Mouse (Mus musculus) hindbrain, embryonic 12.5 days (tissue): ENCODE results near the gene Cfap45. TPM values are rescaled to one million over a fixed set of nuclear protein-coding genes. Genes with fewer than 3 reads are reported as not detected.

Experiments
- ATAC-seq: fragments of 200-750 bp; cut with Nextera tagmentation; 2 replicates; pipeline ENCODE4 v1.8.0; 2017; ENCODE audit warnings: moderate TSS enrichment; ENCODE audit not compliant: low FRiP score
- H3K27ac ChIP-seq: fragments of 300-500 bp; sonication (generic); 2 replicates; pipeline ENCODE4 v1.5.1; 2016; ENCODE audit warnings: mild to moderate bottlenecking
- H3K27me3 ChIP-seq: fragments of 300-500 bp; sonication (generic); 2 replicates; pipeline ENCODE4 v1.6.1; 2016; ENCODE audit warnings: mild to moderate bottlenecking
- H3K36me3 ChIP-seq: fragments of 300-500 bp; sonication (generic); 2 replicates; pipeline ENCODE4 v1.6.1; 2016; ENCODE audit warnings: mild to moderate bottlenecking
- H3K4me1 ChIP-seq: fragments of 300-500 bp; sonication (generic); 2 replicates; pipeline ENCODE4 v1.6.1; 2016
- H3K4me2 ChIP-seq: fragments of 300-500 bp; sonication (generic); replicated peaks from 2 replicates; pipeline ENCODE4 v1.6.1; 2016; ENCODE audit warnings: mild to moderate bottlenecking
- H3K4me3 ChIP-seq: fragments of 300-500 bp; sonication (generic); 2 replicates; pipeline ENCODE4 v1.5.1; 2016; ENCODE audit warnings: mild to moderate bottlenecking
- H3K9ac ChIP-seq: fragments of 300-500 bp; sonication (generic); 2 replicates; pipeline ENCODE4 v1.6.1; 2016; ENCODE audit warnings: mild to moderate bottlenecking, moderate library complexity
- H3K9me3 ChIP-seq: fragments of 300-500 bp; sonication (generic); replicated peaks from 2 replicates; pipeline ENCODE4 v1.6.1; 2016; ENCODE audit warnings: mild to moderate bottlenecking
- WGBS: fragments of 180-500 bp; shearing (Covaris S2); methylation state at CpG from one replicate; pipeline ENCODE4 v1.1.7; 2016; 5-methylcytosine and 5-hydroxymethylcytosine counted together
- polyA plus RNA-seq: library from polyadenylated mRNA; unstranded; fragments of >200 nt; fragmentation: Nextera tagmentation; extraction: Ambion mirVana; gene quantifications from 2 replicates; pipeline ENCODE4 v1.2.1, GENCODE M21; 2016

Gene Cfap45
- polyA plus RNA-seq, 1 experiment from 2014 or later: 3.3 TPM

DNA sequence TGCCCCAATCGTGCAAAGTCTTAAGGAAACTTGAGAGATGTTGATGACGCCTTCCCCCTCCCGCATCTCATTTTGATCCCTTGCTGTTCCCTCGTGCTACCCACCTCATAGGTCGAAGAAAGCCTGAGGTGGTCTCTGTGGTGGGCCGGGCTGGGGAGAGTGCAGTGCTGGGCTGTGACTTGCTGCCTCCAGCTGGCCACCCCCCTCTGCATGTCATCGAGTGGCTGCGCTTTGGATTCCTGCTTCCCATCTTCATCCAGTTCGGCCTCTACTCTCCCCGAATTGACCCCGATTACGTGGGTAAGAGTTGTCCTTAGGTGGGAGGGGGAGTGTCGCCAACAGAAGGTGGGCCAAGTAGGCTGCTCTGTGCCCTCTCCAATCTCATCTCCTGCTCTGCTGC lies 35.9 kb upstream of the Cfap45 start:
- ATAC-seq: no peak
- Histone ChIP-seq H3K36me3 (peaks cover 17% of the 10 kb centered on the region), H3K4me3 (peak overlapping the region; percentile 71), H3K4me2 (peak overlapping the region; percentile 79), H3K9me3 (no peaks in the 10 kb centered on the region), H3K4me1 (peaks cover 51% of the 10 kb centered on the region), H3K9ac (peak overlapping the region; percentile 80), H3K27ac (peak overlapping the region; percentile 40), H3K27me3 (no peaks in the 10 kb centered on the region; the same call in 1 of the 2 replicates)
- 56% methylated on average over 13 of the region's 13 CpGs for WGBS

- H3K4me1 ChIP-seq: peaks cover 57% of the 10 kb centered on the region
- peaks cover 21% of the 10 kb centered on the region for H3K36me3 ChIP-seq
- peak overlapping the region; percentile 79 for H3K4me2 ChIP-seq
- ATAC-seq: no peak
- H3K27ac ChIP-seq: peak overlapping the region; percentile 31; the same call in 1 of the 2 replicates
- H3K9me3 ChIP-seq: no peaks in the 10 kb centered on the region
- no peaks in the 10 kb centered on the region; the same call in 1 of the 2 replicates for H3K27me3 ChIP-seq
- peak overlapping the region; percentile 80; the same call in 1 of the 2 replicates for H3K9ac ChIP-seq
- 27% methylated on average over 6 of the region's 6 CpGs for WGBS
- peak overlapping the region; percentile 71 for H3K4me3 ChIP-seq
Observed at GRCm38 (mm10) chr1:172485821-172486220, 34.8 kb upstream of the Cfap45 start.

DNA sequence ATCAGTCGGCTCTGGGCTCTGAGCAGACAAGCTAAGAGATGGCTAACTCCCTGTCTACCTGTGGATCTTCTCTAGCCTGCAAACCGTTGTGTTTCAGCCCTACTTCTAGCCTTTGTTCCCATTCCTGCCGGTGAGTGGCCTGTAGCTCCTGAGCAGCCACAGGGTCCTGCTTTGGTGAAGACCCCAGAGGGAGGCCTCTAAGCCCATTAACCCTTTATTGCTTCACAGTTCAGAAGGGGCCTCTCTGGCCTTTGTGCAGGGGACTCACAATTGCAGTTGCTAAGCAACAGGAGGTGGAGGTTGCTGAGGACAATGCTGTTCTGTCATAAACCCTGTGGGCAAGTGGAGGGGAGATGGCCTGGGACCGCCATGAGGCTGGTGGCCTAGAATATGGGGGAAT lies 34.4 kb upstream of the Cfap45 start:
- peak overlapping the region; percentile 79 for H3K4me2 ChIP-seq
- no peak for ATAC-seq
- WGBS: 14% methylated on average over 4 of the region's 4 CpGs
- H3K9me3 ChIP-seq: no peaks in the 10 kb centered on the region
- H3K9ac ChIP-seq: peak overlapping the region; percentile 80; the same call in 1 of the 2 replicates
- peaks cover 25% of the 10 kb centered on the region for H3K36me3 ChIP-seq
- H3K4me1 ChIP-seq: peaks cover 57% of the 10 kb centered on the region
- H3K27ac ChIP-seq: peak overlapping the region; percentile 31; the same call in 1 of the 2 replicates
- H3K27me3 ChIP-seq: no peaks in the 10 kb centered on the region
- peak overlapping the region; percentile 71 for H3K4me3 ChIP-seq

- no peaks in the 10 kb centered on the region for H3K9me3 ChIP-seq
- ATAC-seq: no peak
- 34% methylated on average over 5 of the region's 5 CpGs for WGBS
- H3K4me3 ChIP-seq: peak overlapping the region; percentile 71; the same call in 1 of the 2 replicates
- peaks cover 29% of the 10 kb centered on the region for H3K36me3 ChIP-seq
- H3K4me1 ChIP-seq: peaks cover 57% of the 10 kb centered on the region
- peak overlapping the region; percentile 79 for H3K4me2 ChIP-seq
- no peaks in the 10 kb centered on the region for H3K27me3 ChIP-seq
- peak overlapping the region; percentile 80; the same call in 1 of the 2 replicates for H3K9ac ChIP-seq
- H3K27ac ChIP-seq: no peak overlapping the region
Observed at GRCm38 (mm10) chr1:172486651-172487050, 34.0 kb upstream of the Cfap45 start.

- H3K4me1 ChIP-seq: peaks cover 56% of the 10 kb centered on the region
- no peaks in the 10 kb centered on the region for H3K9me3 ChIP-seq
- H3K36me3 ChIP-seq: peaks cover 37% of the 10 kb centered on the region
- no peak overlapping the region for H3K4me3 ChIP-seq
- no peak for ATAC-seq
- H3K4me2 ChIP-seq: no peak overlapping the region
- H3K27me3 ChIP-seq: no peaks in the 10 kb centered on the region
- no peak overlapping the region for H3K27ac ChIP-seq
- H3K9ac ChIP-seq: 0 out of 2 replicates have a peak overlapping the region, but pooled peaks have one; percentile 23
- 84% methylated on average over 4 of the region's 4 CpGs for WGBS
Observed at GRCm38 (mm10) chr1:172487859-172488258, 32.7 kb upstream of the Cfap45 start.

GRCm38 (mm10) chr1:172488831-172489230 lies 31.8 kb upstream of the Cfap45 start:
- peaks cover 45% of the 10 kb centered on the region for H3K36me3 ChIP-seq

GRCm38 (mm10) chr1:172489585-172490250 lies 30.9 kb upstream of the Cfap45 start:
- Histone ChIP-seq H3K4me3 (peak overlapping the region; percentile 16; the same call in 1 of the 2 replicates), H3K36me3 (peaks cover 53% of the 10 kb centered on the region), H3K9me3 (no peaks in the 10 kb centered on the region), H3K9ac (peak overlapping the region; percentile 32; the same call in 1 of the 2 replicates), H3K27ac (no peak overlapping the region), H3K27me3 (no peaks in the 10 kb centered on the region), H3K4me1 (peaks cover 38% of the 10 kb centered on the region), H3K4me2 (peak overlapping the region; percentile 37)
- WGBS: 63% methylated on average over 12 of the region's 12 CpGs
- ATAC-seq: peak; percentile 17

More at GRCm38 (mm10) chr1:172488831-172489230, 31.8 kb upstream of the Cfap45 start:
- H3K9me3 ChIP-seq: no peaks in the 10 kb centered on the region
- H3K4me3 ChIP-seq: no peak overlapping the region
- WGBS: 80% methylated on average over 7 of the region's 7 CpGs
- peaks cover 46% of the 10 kb centered on the region for H3K4me1 ChIP-seq
- no peak for ATAC-seq
- H3K9ac ChIP-seq: no peak overlapping the region
- no peaks in the 10 kb centered on the region for H3K27me3 ChIP-seq
- no peak overlapping the region for H3K4me2 ChIP-seq
- no peak overlapping the region for H3K27ac ChIP-seq

DNA sequence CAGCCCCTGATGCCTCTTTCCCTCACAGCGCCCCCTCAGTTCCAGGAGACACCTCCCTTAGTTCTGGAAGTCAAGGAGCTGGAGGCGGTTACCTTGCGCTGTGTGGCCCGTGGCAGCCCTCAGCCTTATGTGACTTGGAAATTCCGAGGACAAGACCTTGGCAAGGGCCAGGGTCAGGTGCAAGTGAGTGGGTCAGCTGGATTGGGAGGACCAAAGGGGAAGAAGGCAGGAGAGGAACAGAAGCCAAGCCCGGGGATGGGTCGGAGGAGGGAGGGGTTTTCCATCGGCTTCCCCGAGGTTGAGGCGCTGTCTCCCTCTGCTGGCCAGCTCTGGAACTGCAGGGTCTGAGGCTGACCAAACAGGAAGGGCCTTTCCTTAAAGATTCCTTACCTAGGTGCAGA lies 30.3 kb upstream of the Cfap45 start:
- Histone ChIP-seq H3K9ac (peak overlapping the region; percentile 32; the same call in 1 of the 2 replicates), H3K4me3 (peak overlapping the region; percentile 16; the same call in 1 of the 2 replicates), H3K27me3 (no peaks in the 10 kb centered on the region), H3K27ac (no peak overlapping the region), H3K36me3 (peaks cover 58% of the 10 kb centered on the region), H3K4me1 (peaks cover 32% of the 10 kb centered on the region), H3K4me2 (peak overlapping the region; percentile 37), H3K9me3 (no peaks in the 10 kb centered on the region)
- ATAC-seq: peak; percentile 33
- 13% methylated on average over 10 of the region's 10 CpGs for WGBS

- no peaks in the 10 kb centered on the region for H3K27me3 ChIP-seq
- no peak for ATAC-seq
- H3K9ac ChIP-seq: no peak overlapping the region
- 84% methylated on average over 8 of the region's 8 CpGs for WGBS
- H3K9me3 ChIP-seq: no peaks in the 10 kb centered on the region
- H3K4me1 ChIP-seq: peaks cover 14% of the 10 kb centered on the region
- H3K4me3 ChIP-seq: no peak overlapping the region
- H3K4me2 ChIP-seq: no peak overlapping the region
- H3K27ac ChIP-seq: no peak overlapping the region
- H3K36me3 ChIP-seq: peaks cover 76% of the 10 kb centered on the region
Observed at GRCm38 (mm10) chr1:172492047-172492446, 28.6 kb upstream of the Cfap45 start.

GRCm38 (mm10) chr1:172493516-172493915 lies 27.1 kb upstream of the Cfap45 start:
- H3K9ac ChIP-seq: no peak overlapping the region
- H3K36me3 ChIP-seq: peaks cover 84% of the 10 kb centered on the region
- H3K4me3 ChIP-seq: no peak overlapping the region
- no peaks in the 10 kb centered on the region for H3K9me3 ChIP-seq
- 69% methylated on average over 6 of the region's 6 CpGs for WGBS
- H3K4me2 ChIP-seq: no peak overlapping the region
- H3K27ac ChIP-seq: no peak overlapping the region
- peaks cover 13% of the 10 kb centered on the region for H3K27me3 ChIP-seq
- ATAC-seq: no peak
- peaks cover 10% of the 10 kb centered on the region for H3K4me1 ChIP-seq

GRCm38 (mm10) chr1:172496030-172496429 lies 24.6 kb upstream of the Cfap45 start:
- Histone ChIP-seq H3K4me3 (no peak overlapping the region), H3K4me1 (peaks cover 15% of the 10 kb centered on the region), H3K27ac (no peak overlapping the region), H3K36me3 (peaks cover 70% of the 10 kb centered on the region), H3K4me2 (no peak overlapping the region), H3K9me3 (no peaks in the 10 kb centered on the region), H3K9ac (no peak overlapping the region), H3K27me3 (peaks cover 38% of the 10 kb centered on the region)
- no peak for ATAC-seq
- 79% methylated on average over 17 of the region's 17 CpGs for WGBS

GRCm38 (mm10) chr1:172497428-172497827 lies 23.2 kb upstream of the Cfap45 start:
- H3K4me2 ChIP-seq: no peak overlapping the region
- no peaks in the 10 kb centered on the region for H3K9me3 ChIP-seq
- no peak overlapping the region for H3K27ac ChIP-seq
- WGBS: 89% methylated on average over 10 of the region's 10 CpGs
- no peak overlapping the region for H3K4me3 ChIP-seq
- H3K27me3 ChIP-seq: peaks cover 51% of the 10 kb centered on the region
- peaks cover 27% of the 10 kb centered on the region for H3K4me1 ChIP-seq
- no peak for ATAC-seq
- H3K36me3 ChIP-seq: peaks cover 56% of the 10 kb centered on the region
- H3K9ac ChIP-seq: no peak overlapping the region
